Mouse (Mus musculus) thymus, adult 2 months (tissue): ENCODE measurements around the gene Bbc3. TPM values are rescaled to one million over a fixed set of nuclear protein-coding genes. Genes with fewer than 3 reads are reported as not detected.
"Not testable (repeated sequence)": the region's sequence is repeated elsewhere in the genome, so short reads cannot be mapped to it uniquely, and the experiment has no call there.

ENCODE experiments used
- DNase-seq: peaks from one replicate; pipeline ENCODE4 v3.0.0; 2021
- H3K27ac ChIP-seq: fragments of 200-500 bp; 2 replicates; pipeline ENCODE4 v1.5.1; 2012; ENCODE audit warnings: low read length, control low read depth; ENCODE audit not compliant: control insufficient read depth, insufficient read depth
- H3K27me3 ChIP-seq: fragments of 200-500 bp; 2 replicates; pipeline ENCODE4 v1.6.1; 2012; ENCODE audit warnings: mild to moderate bottlenecking, low read length, moderate library complexity, mixed read lengths; ENCODE audit not compliant: control insufficient read depth, insufficient read depth
- H3K36me3 ChIP-seq: fragments of 200-500 bp; 2 replicates; pipeline ENCODE4 v1.6.1; 2012; ENCODE audit warnings: mild to moderate bottlenecking, low read length, moderate library complexity; ENCODE audit not compliant: control insufficient read depth, insufficient read depth
- H3K4me1 ChIP-seq: fragments of 200-500 bp; replicated peaks from 2 replicates; pipeline ENCODE4 v1.6.1; 2012; ENCODE audit warnings: low read length; ENCODE audit not compliant: control insufficient read depth, insufficient read depth
- H3K4me3 ChIP-seq: fragments of 200-500 bp; 2 replicates; pipeline ENCODE4 v1.5.1; 2012; ENCODE audit warnings: mild to moderate bottlenecking, low read length, control low read depth, moderate library complexity; ENCODE audit not compliant: control insufficient read depth, insufficient read depth
- CTCF ChIP-seq: fragments of 200-500 bp; IDR thresholded peaks from 2 replicates; pipeline ENCODE4 v1.5.1; 2012; ENCODE audit warnings: mild to moderate bottlenecking, control low read depth, low read length, moderate library complexity, borderline replicate concordance; ENCODE audit not compliant: control insufficient read depth, poor library complexity, insufficient read depth; ENCODE audit errors: extremely low read depth
- POLR2A ChIP-seq: fragments of 200-500 bp; IDR thresholded peaks from 2 replicates; pipeline ENCODE4 v1.6.1; 2012; ENCODE audit warnings: mild to moderate bottlenecking, low read length, control low read depth, moderate library complexity; ENCODE audit not compliant: control insufficient read depth, poor library complexity, insufficient read depth; ENCODE audit errors: extremely low read depth
- WGBS: fragments of 180-500 bp; shearing (Covaris S2); methylation state at CpG from one replicate; pipeline ENCODE4 v1.1.7; 2018; 5-methylcytosine and 5-hydroxymethylcytosine counted together
- polyA plus RNA-seq: library from polyadenylated mRNA; depleted of rRNA; stranded (reverse); fragments of >200 nt; gene quantifications from 2 replicates; pipeline ENCODE4 v1.2.3, GENCODE M21; 2012

The Bbc3 gene
- polyA plus RNA-seq, 1 experiment: 49.8 TPM

DNA sequence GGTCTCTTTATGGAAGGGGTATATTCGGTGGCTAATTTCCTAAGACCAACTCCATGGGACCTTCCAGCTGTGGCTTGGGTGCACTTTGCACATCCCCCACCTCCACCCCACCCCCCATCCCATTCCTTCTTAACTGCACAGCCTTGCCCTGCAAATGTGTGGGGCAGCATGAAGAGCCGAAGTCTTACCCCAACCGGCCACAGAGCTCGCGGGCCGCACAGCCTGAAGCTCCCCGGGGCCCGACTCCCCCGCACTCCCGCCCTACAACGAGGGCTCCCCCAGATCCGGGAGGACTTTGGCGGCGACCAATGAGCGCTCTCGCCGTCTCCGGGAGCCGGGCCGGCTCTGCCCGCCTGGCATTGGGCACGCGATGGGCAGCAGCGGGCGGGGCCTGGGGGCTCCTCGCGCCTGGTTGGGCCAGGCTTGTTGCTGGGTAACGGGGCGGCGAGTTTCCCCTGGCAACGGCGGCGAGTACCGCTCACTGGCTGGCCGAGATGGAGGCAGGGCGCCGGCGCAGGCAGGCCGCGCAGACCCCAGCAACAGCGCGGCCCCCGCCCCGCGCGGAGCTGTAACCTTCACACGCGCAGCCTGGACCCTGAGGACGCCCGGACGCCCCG, 8.7 kb upstream of the Bbc3 start:
- DNase-seq: peak; percentile 74
- Histone ChIP-seq H3K27ac (no peak overlapping the region), H3K4me1 (peaks cover 22% of the 10 kb centered on the region), H3K4me3 (peak overlapping the region; percentile 11; the same call in 1 of the 2 replicates), H3K27me3 (no peaks in the 10 kb centered on the region), H3K36me3 (no peaks in the 10 kb centered on the region)
- TF ChIP-seq CTCF: 0 out of 2 replicates have a peak, but pooled peaks have one; percentile 27
- TF ChIP-seq POLR2A: no peak
- WGBS: 3% methylated on average over 52 of the region's 52 CpGs

DNA sequence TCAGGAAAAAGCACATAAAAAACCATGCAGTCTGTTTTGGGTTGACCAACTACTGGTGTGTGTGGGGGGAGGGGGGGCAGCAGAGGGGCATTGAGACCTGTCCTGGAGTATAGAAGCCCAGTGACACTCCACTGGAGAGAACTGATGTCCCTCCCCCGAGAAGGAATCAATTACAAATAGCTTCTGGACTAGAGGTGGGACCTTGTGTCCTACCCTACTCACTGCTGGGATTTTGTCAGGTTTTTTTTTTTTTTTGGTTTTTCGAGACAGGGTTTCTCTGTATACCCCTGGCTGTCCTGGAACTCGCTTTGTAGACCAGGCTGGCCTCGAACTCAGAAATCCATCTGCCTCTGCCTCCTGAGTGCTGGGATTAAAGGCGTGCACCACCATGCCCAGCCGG, 1.1 kb upstream of the Bbc3 start:
- not testable (repeated sequence) for DNase-seq, H3K4me3 ChIP-seq, H3K36me3 ChIP-seq, H3K27me3 ChIP-seq, H3K27ac ChIP-seq
- WGBS: 85% methylated on average over 6 of the region's 6 CpGs
- peaks cover 32% of the 10 kb centered on the region for H3K4me1 ChIP-seq

DNA sequence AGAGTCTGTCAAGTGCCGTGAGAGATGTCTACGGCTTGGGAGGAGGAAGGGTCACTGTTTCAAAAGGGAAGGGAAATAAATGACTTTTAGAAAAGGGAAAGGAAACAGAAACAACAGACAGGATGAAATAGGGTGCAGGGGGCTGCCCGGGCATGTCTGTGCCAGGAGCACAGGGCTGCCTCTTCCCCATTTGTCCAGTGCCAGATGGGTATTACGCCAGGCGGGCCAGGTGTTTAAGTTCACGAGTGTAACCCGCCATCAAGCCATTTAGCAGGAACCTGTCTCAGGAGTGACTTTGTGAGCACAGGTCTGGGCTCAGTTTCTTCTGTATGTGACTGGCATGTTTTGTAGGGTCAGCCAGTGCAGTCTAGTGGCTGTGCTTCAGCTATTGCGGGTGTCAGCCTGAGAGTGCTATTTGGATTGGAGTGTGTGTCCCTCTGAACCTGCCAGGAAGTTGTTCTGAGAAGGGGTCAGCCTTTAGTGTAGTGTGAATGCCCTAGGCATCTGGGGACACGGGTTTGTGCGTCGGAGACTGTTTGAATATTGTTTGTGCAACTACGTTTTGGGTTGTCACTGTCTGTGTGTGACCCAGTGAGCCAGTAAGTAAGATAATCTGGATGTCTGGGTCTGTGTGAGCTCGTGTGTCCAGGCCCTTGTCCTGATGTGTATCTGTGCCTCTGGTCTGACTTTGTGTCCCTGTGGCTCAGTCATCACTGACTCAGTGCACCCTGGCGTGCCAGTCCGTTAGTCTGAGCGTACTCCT, 543 bp downstream of the Bbc3 start:
- DNase-seq: peak; percentile 18
- H3K4me3 ChIP-seq: peak overlapping the region; percentile 26
- H3K27ac ChIP-seq: peak overlapping the region; percentile 4; the same call in 1 of the 2 replicates
- TF ChIP-seq CTCF (no peak), POLR2A (no peak)
- peaks cover 47% of the 10 kb centered on the region for H3K4me1 ChIP-seq
- no peaks in the 10 kb centered on the region for H3K36me3 ChIP-seq
- 25% methylated on average over 16 of the region's 16 CpGs for WGBS
- H3K27me3 ChIP-seq: peaks cover 10% of the 10 kb centered on the region; the same call in 1 of the 2 replicates

DNA sequence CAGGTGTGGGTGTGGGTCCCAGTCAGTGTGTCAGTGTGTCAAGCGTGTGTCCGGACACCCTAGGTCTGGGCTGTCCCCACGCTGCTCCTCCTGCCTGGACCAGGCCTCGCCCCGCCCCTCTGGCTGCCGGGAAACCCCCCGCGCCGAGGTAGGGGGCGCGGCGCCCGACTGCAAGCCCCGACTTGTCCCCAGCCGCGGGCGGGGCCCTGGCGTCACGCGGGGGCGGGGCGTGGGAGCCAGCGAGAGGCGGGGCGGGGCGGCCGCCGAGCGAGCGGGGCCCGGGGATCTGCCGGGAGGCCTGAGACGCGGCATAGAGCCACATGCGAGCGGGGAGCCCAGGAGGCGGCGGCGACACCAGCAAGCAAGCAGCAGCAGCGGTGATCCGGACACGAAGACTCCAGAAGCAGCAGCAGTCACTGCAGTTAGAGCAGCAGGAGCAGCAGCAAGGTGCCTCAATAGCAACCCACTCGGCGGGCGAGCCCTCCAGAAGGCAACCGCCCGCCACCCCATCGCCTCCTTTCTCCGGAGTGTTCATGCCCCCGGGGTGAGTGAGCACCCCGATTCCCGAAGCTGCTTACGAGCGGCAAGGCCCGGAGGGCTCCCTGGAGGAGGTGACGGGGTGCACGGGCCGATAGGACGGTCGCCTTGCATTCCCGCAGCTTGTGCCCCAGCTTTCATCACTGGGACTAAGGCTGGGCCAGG, 1.3 kb downstream of the Bbc3 start:
- Histone ChIP-seq H3K36me3 (no peaks in the 10 kb centered on the region), H3K27me3 (peaks cover 10% of the 10 kb centered on the region; the same call in 1 of the 2 replicates), H3K4me1 (peaks cover 54% of the 10 kb centered on the region), H3K4me3 (peak overlapping the region; percentile 74), H3K27ac (peak overlapping the region; percentile 64)
- under 1% methylated on average over 61 of the region's 61 CpGs for WGBS
- no peak for TF ChIP-seq CTCF
- TF ChIP-seq POLR2A: peak; percentile 54
- DNase-seq: peak; percentile 95

DNA sequence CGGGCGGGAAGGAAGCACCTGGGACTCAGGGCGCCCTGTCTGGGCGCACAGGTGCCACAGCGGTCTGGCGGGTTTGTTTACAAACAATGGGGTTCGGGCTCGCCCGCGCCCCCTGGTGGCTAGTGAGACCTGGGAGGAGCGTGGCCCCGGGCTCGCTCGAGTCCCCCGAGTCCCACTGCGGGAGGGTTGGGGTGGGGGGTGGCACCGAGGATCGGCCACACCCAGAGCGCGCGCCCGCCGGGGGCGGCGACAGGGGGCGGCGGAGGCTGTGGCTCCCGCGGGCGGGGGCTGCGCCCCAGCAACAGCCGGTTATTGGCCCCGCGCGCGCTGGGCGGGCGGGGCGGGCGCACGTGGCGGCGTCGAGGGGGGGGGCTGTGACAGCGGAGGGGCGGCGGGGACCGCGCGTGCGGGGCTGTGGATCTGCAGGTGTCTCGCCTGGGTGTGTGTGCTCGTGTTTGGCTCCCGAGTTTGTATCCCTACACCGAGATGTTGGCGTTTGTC, 1.9 kb downstream of the Bbc3 start:
- DNase-seq: peak; percentile 93
- Histone ChIP-seq H3K27ac (peak overlapping the region; percentile 64), H3K4me3 (peak overlapping the region; percentile 74), H3K36me3 (no peaks in the 10 kb centered on the region), H3K27me3 (peaks cover 10% of the 10 kb centered on the region; the same call in 1 of the 2 replicates), H3K4me1 (peaks cover 54% of the 10 kb centered on the region)
- peak; percentile 97 for TF ChIP-seq CTCF
- TF ChIP-seq POLR2A: no peak; the same call in 1 of the 2 replicates
- WGBS: under 1% methylated on average over 47 of the region's 56 CpGs
